Mouse (Mus musculus): ENCODE measurements around the gene Odf3. TPM values are rescaled to one million over a fixed set of nuclear protein-coding genes. Genes with fewer than 3 reads are reported as not detected.
A peak's percentile ranks its signal among the peaks of the same experiment; 100 is the strongest.
"Not testable (repeated sequence)": the region's sequence is repeated elsewhere in the genome, so short reads cannot be mapped to it uniquely, and the experiment has no call there.

The Odf3 gene
- polyA plus RNA-seq, 1 experiment from 2014 or later, result 0.09 TPM

GRCm38 (mm10) chr7:140890636-140891035 lies 43.0 kb downstream of the Odf3 start:
- not testable (repeated sequence) for H3K4me1 ChIP-seq; H3K27me3 ChIP-seq (replicated peaks); H3K4me3 ChIP-seq; H3K4me2 ChIP-seq; H3K9me3 ChIP-seq; H3K9ac ChIP-seq; ATAC-seq (ENCODE audit: extremely low read depth, insufficient number of reproducible peaks, low FRiP score, low TSS enrichment); H3K27ac ChIP-seq (replicated peaks)
- WGBS, result 96% methylated on average over 16 of the region's 16 CpGs
- H3K36me3 ChIP-seq, result peaks cover 84% of the 10 kb centered on the region

GRCm38 (mm10) chr7:140894031-140894430 lies 46.4 kb downstream of the Odf3 start:
- H3K36me3 ChIP-seq, result peaks cover 85% of the 10 kb centered on the region
- WGBS, result 91% methylated on average over 7 of the region's 7 CpGs
- no peak for ATAC-seq (ENCODE audit: extremely low read depth, insufficient number of reproducible peaks, low FRiP score, low TSS enrichment)

GRCm38 (mm10) chr7:140894611-140895010 lies 47.0 kb downstream of the Odf3 start:
- ATAC-seq (ENCODE audit: extremely low read depth, insufficient number of reproducible peaks, low FRiP score, low TSS enrichment), result no peak
- peaks cover 3% of the 10 kb centered on the region for H3K4me1 ChIP-seq
- no peaks in the 10 kb centered on the region for H3K9me3 ChIP-seq
- H3K4me2 ChIP-seq, result no peak overlapping the region
- no peak overlapping the region for H3K27ac ChIP-seq (replicated peaks)
- no peak overlapping the region for H3K9ac ChIP-seq
- 89% methylated on average over 3 of the region's 3 CpGs for WGBS
- H3K4me3 ChIP-seq, result no peak overlapping the region
- no peaks in the 10 kb centered on the region for H3K27me3 ChIP-seq (replicated peaks)
- H3K36me3 ChIP-seq, result peaks cover 84% of the 10 kb centered on the region

More at GRCm38 (mm10) chr7:140894031-140894430, 46.4 kb downstream of the Odf3 start:
- Histone ChIP-seq H3K9me3 (no peaks in the 10 kb centered on the region), H3K4me3 (no peak overlapping the region), H3K27ac (replicated peaks) (no peak overlapping the region), H3K9ac (no peak overlapping the region), H3K4me1 (no peaks in the 10 kb centered on the region), H3K27me3 (replicated peaks) (no peaks in the 10 kb centered on the region), H3K4me2 (no peak overlapping the region)

GRCm38 (mm10) chr7:140897863-140898262 lies 50.3 kb downstream of the Odf3 start:
- H3K4me1 ChIP-seq, result peaks cover 21% of the 10 kb centered on the region
- H3K9me3 ChIP-seq, result no peaks in the 10 kb centered on the region
- peaks cover 62% of the 10 kb centered on the region for H3K36me3 ChIP-seq
- no peaks in the 10 kb centered on the region for H3K27me3 ChIP-seq (replicated peaks)
- no peak overlapping the region for H3K27ac ChIP-seq (replicated peaks)
- WGBS, result 85% methylated on average over 7 of the region's 7 CpGs
- H3K9ac ChIP-seq, result no peak overlapping the region
- H3K4me3 ChIP-seq, result no peak overlapping the region
- H3K4me2 ChIP-seq, result no peak overlapping the region
- no peak for ATAC-seq (ENCODE audit: extremely low read depth, insufficient number of reproducible peaks, low FRiP score, low TSS enrichment)

GRCm38 (mm10) chr7:140899121-140899520 lies 51.5 kb downstream of the Odf3 start:
- Histone ChIP-seq H3K27ac (replicated peaks) (peak overlapping the region; percentile 83; the same call in 1 of the 2 replicates), H3K27me3 (replicated peaks) (peaks cover 2% of the 10 kb centered on the region; the same call in 1 of the 2 replicates), H3K4me2 (peak overlapping the region; percentile 59), H3K4me1 (peaks cover 21% of the 10 kb centered on the region), H3K9me3 (no peaks in the 10 kb centered on the region), H3K4me3 (peak overlapping the region; percentile 42; the same call in 1 of the 2 replicates), H3K36me3 (peaks cover 50% of the 10 kb centered on the region), H3K9ac (peak overlapping the region; percentile 79)
- no peak for ATAC-seq (ENCODE audit: extremely low read depth, insufficient number of reproducible peaks, low FRiP score, low TSS enrichment)
- WGBS, result 61% methylated on average over 3 of the region's 3 CpGs

- Histone ChIP-seq H3K4me2 (peak within 1 kb of the TSS; percentile 59), H3K9me3 (no peaks in the 10 kb centered on the region), H3K4me3 (peak within 1 kb of the TSS; percentile 42), H3K4me1 (peaks cover 21% of the 10 kb centered on the region), H3K36me3 (peaks cover 40% of the 10 kb centered on the region), H3K27ac (replicated peaks) (peak within 1 kb of the TSS; percentile 83), H3K27me3 (replicated peaks) (peaks cover 6% of the 10 kb centered on the region; the same call in 1 of the 2 replicates), H3K9ac (peak within 1 kb of the TSS; percentile 79)
- no peak for ATAC-seq (ENCODE audit: extremely low read depth, insufficient number of reproducible peaks, low FRiP score, low TSS enrichment)
- WGBS, result 42% methylated on average over 10 of the region's 10 CpGs
Measured at GRCm38 (mm10) chr7:140900220-140900619, 52.6 kb downstream of the Odf3 start, which contains the start of gene Cox8b. TSS of gene Cox8b (minus strand) at chr7:140900446.

Other genes with a start within 250 kb of the Odf3 start
- not detected in 2 replicates for gene Olfr46, start 246.5 kb upstream of the Odf3 start, polyA plus RNA-seq (2015; fragmentation: Nextera tagmentation; extraction: Ambion mirVana)
- gene Olfr61, start 218.8 kb upstream of the Odf3 start, polyA plus RNA-seq (2015; fragmentation: Nextera tagmentation; extraction: Ambion mirVana), result not detected in 2 replicates
- gene Olfr53, start 201.4 kb upstream of the Odf3 start, polyA plus RNA-seq (2015; fragmentation: Nextera tagmentation; extraction: Ambion mirVana), result not detected in 2 replicates
- gene Olfr539, start 187.9 kb upstream of the Odf3 start, polyA plus RNA-seq (2015; fragmentation: Nextera tagmentation; extraction: Ambion mirVana), result not detected in 2 replicates
- not detected in 2 replicates for gene Olfr45, start 165.9 kb upstream of the Odf3 start, polyA plus RNA-seq (2015; fragmentation: Nextera tagmentation; extraction: Ambion mirVana)
- not detected in 2 replicates for gene Olfr541, start 150.5 kb upstream of the Odf3 start, polyA plus RNA-seq (2015; fragmentation: Nextera tagmentation; extraction: Ambion mirVana)
- gene Cyp2e1, start 84.1 kb upstream of the Odf3 start, polyA plus RNA-seq (2015; fragmentation: Nextera tagmentation; extraction: Ambion mirVana), result not detected in 2 replicates
- 0.23 and 0.29 TPM in 2 replicates for gene Syce1, start 60.0 kb upstream of the Odf3 start, polyA plus RNA-seq (2015; fragmentation: Nextera tagmentation; extraction: Ambion mirVana)
- gene Zfp941, start 25.6 kb upstream of the Odf3 start, polyA plus RNA-seq (2015; fragmentation: Nextera tagmentation; extraction: Ambion mirVana), result 0.66 and 0.90 TPM in 2 replicates
- 0.24 and 0.90 TPM in 2 replicates for gene Urah, start 12.8 kb upstream of the Odf3 start, polyA plus RNA-seq (2015; fragmentation: Nextera tagmentation; extraction: Ambion mirVana)
- gene Scgb1c1, start 2.3 kb upstream of the Odf3 start, polyA plus RNA-seq (2015; fragmentation: Nextera tagmentation; extraction: Ambion mirVana), result not detected in 2 replicates
- not detected in 2 replicates for gene Gm45785, start 8.5 kb downstream of the Odf3 start, polyA plus RNA-seq (2015; fragmentation: Nextera tagmentation; extraction: Ambion mirVana)
- 40.1 and 46.2 TPM in 2 replicates for gene Ric8a, start 9.2 kb downstream of the Odf3 start, polyA plus RNA-seq (2015; fragmentation: Nextera tagmentation; extraction: Ambion mirVana)
- 28.6 and 29.0 TPM in 2 replicates for gene Bet1l, start 9.8 kb downstream of the Odf3 start, polyA plus RNA-seq (2015; fragmentation: Nextera tagmentation; extraction: Ambion mirVana)
- gene Psmd13, start 34.2 kb downstream of the Odf3 start, polyA plus RNA-seq (2015; fragmentation: Nextera tagmentation; extraction: Ambion mirVana), result 164 and 190 TPM in 2 replicates
- gene Sirt3, start 34.5 kb downstream of the Odf3 start, polyA plus RNA-seq (2015; fragmentation: Nextera tagmentation; extraction: Ambion mirVana), result 40.7 and 48.7 TPM in 2 replicates
- gene Cox8b, start 52.6 kb downstream of the Odf3 start, polyA plus RNA-seq (2015; fragmentation: Nextera tagmentation; extraction: Ambion mirVana), result 142 and 148 TPM in 2 replicates
- 0.05 and 0.20 TPM in 2 replicates for gene Nlrp6, start 73.1 kb downstream of the Odf3 start, polyA plus RNA-seq (2015; fragmentation: Nextera tagmentation; extraction: Ambion mirVana)
- 13.1 and 13.8 TPM in 2 replicates for gene Pgghg, start 93.6 kb downstream of the Odf3 start, polyA plus RNA-seq (2015; fragmentation: Nextera tagmentation; extraction: Ambion mirVana)
- 1.2 TPM in 2 replicates for gene Ifitm5, start 102.5 kb downstream of the Odf3 start, polyA plus RNA-seq (2015; fragmentation: Nextera tagmentation; extraction: Ambion mirVana)
- gene Gm45717, start 108.1 kb downstream of the Odf3 start, polyA plus RNA-seq (2015; fragmentation: Nextera tagmentation; extraction: Ambion mirVana), result not detected in 2 replicates
- 505 and 535 TPM in 2 replicates for gene Ifitm2, start 108.2 kb downstream of the Odf3 start, polyA plus RNA-seq (2015; fragmentation: Nextera tagmentation; extraction: Ambion mirVana)
- 9.7 and 15.9 TPM in 2 replicates for gene Ifitm1, start 119.4 kb downstream of the Odf3 start, polyA plus RNA-seq (2015; fragmentation: Nextera tagmentation; extraction: Ambion mirVana)
- gene Ifitm3, start 163.0 kb downstream of the Odf3 start, polyA plus RNA-seq (2015; fragmentation: Nextera tagmentation; extraction: Ambion mirVana), result 73.2 and 78.1 TPM in 2 replicates
- 0.24 and 0.31 TPM in 2 replicates for gene Ifitm6, start 170.1 kb downstream of the Odf3 start, polyA plus RNA-seq (2015; fragmentation: Nextera tagmentation; extraction: Ambion mirVana)
- gene Gm17387, start 181.3 kb downstream of the Odf3 start, polyA plus RNA-seq (2015; fragmentation: Nextera tagmentation; extraction: Ambion mirVana), result not detected in 2 replicates
- 1.6 and 2.7 TPM in 2 replicates for gene B4galnt4, start 213.3 kb downstream of the Odf3 start, polyA plus RNA-seq (2015; fragmentation: Nextera tagmentation; extraction: Ambion mirVana)
- gene Pkp3, start 230.4 kb downstream of the Odf3 start, polyA plus RNA-seq (2015; fragmentation: Nextera tagmentation; extraction: Ambion mirVana), result 0.31 and 0.72 TPM in 2 replicates